Mouse (Mus musculus) liver, embryonic 16.5 days (tissue): ENCODE results near the gene Cmc2. TPM values are rescaled to one million over a fixed set of nuclear protein-coding genes. Genes with fewer than 3 reads are reported as not detected.

Experiments
- ATAC-seq: fragments of 200-750 bp; cut with Nextera tagmentation; 2 replicates; pipeline ENCODE4 v1.8.0; 2017; ENCODE audit warnings: low read depth, mild to moderate bottlenecking, moderate number of reproducible peaks, moderate library complexity
- H3K27ac ChIP-seq: fragments of 300-500 bp; sonication (generic); 2 replicates; pipeline ENCODE4 v1.5.1; 2014; ENCODE audit warnings: mild to moderate bottlenecking, low read length
- H3K27me3 ChIP-seq: fragments of 300-500 bp; sonication (generic); 2 replicates; pipeline ENCODE4 v1.6.1; 2014; ENCODE audit warnings: low read depth, low read length, mixed read lengths; ENCODE audit not compliant: control insufficient read depth, insufficient read depth
- H3K36me3 ChIP-seq: fragments of 300-500 bp; sonication (generic); 2 replicates; pipeline ENCODE4 v1.6.1; 2014; ENCODE audit warnings: mild to moderate bottlenecking; ENCODE audit not compliant: control insufficient read depth, insufficient read depth
- H3K4me1 ChIP-seq: fragments of 300-500 bp; sonication (generic); 2 replicates; pipeline ENCODE4 v1.6.1; 2014; ENCODE audit warnings: low read depth, low read length, mixed read lengths; ENCODE audit not compliant: control insufficient read depth
- H3K4me2 ChIP-seq: fragments of 300-500 bp; sonication (generic); 2 replicates; pipeline ENCODE4 v1.6.1; 2014; ENCODE audit warnings: low read depth, low read length, mixed read lengths
- H3K4me3 ChIP-seq: fragments of 300-500 bp; sonication (generic); 2 replicates; pipeline ENCODE4 v1.5.1; 2014; ENCODE audit warnings: low read depth, mild to moderate bottlenecking, low read length
- H3K9ac ChIP-seq: fragments of 300-500 bp; sonication (generic); 2 replicates; pipeline ENCODE4 v1.6.1; 2014; ENCODE audit warnings: low read depth, low read length
- H3K9me3 ChIP-seq: fragments of 300-500 bp; sonication (generic); replicated peaks from 2 replicates; pipeline ENCODE4 v1.6.1; 2016; ENCODE audit warnings: low read length; ENCODE audit not compliant: control insufficient read depth
- WGBS: fragments of 180-500 bp; shearing (Covaris S2); extraction: QIAGEN DNeasy Blood & Tissue Kit; methylation state at CpG from one replicate; pipeline ENCODE4 v1.1.7; 2014; ENCODE audit not compliant: insufficient replicate concordance; 5-methylcytosine and 5-hydroxymethylcytosine counted together
- polyA plus RNA-seq: library from polyadenylated mRNA; unstranded; fragments of >200 nt; fragmentation: Nextera tagmentation; extraction: Ambion mirVana; gene quantifications from 2 replicates; pipeline ENCODE4 v1.2.1, GENCODE M21; 2015

Gene Cmc2
- polyA plus RNA-seq, 1 experiment from 2014 or later: 54.0 TPM

DNA sequence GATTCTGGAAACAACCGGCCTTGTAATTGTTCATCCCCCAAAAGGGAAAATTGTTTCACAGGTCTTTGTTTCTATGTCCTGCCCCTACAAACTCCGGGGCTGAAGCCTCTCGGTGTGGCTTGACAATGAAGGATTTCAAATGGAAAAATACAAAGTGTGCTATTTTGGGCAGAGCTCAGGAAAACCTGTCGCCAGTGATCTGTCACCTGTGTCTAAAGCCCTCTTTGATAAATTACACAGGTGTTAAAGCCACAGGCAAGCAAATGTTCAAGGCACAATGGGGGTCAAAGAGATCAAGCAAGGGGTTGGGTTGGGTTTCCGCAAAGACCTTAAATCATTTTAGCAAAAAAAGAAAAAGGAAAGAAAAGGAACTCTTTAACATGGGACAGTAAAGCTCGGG is 78.6 kb downstream of the Cmc2 start:
- 63% methylated on average over 6 of the region's 6 CpGs for WGBS
- Histone ChIP-seq H3K4me3 (no peak overlapping the region), H3K36me3 (no peaks in the 10 kb centered on the region), H3K27me3 (no peaks in the 10 kb centered on the region), H3K9me3 (no peaks in the 10 kb centered on the region), H3K4me2 (no peak overlapping the region), H3K27ac (no peak overlapping the region), H3K4me1 (no peaks in the 10 kb centered on the region), H3K9ac (no peak overlapping the region)
- ATAC-seq: no peak

Other genes with a start within 250 kb of the Cmc2 start
- gene Cdyl2, start 188.5 kb downstream of the Cmc2 start, polyA plus RNA-seq: 1.6 and 1.8 TPM in 2 replicates
- gene Cenpn, start 275 bp upstream of the Cmc2 start, polyA plus RNA-seq: 21.5 and 22.2 TPM in 2 replicates
- gene Atmin, start 21.9 kb upstream of the Cmc2 start, polyA plus RNA-seq: 3.3 and 3.8 TPM in 2 replicates
- gene 1700030J22Rik, start 57.5 kb upstream of the Cmc2 start, polyA plus RNA-seq: 0.47 and 0.54 TPM in 2 replicates
- gene Gcsh, start 72.1 kb upstream of the Cmc2 start, polyA plus RNA-seq: 92.4 and 94.0 TPM in 2 replicates
- not detected in 2 replicates for gene Pkd1l2, start 161.0 kb upstream of the Cmc2 start, polyA plus RNA-seq
- 5.6 and 5.8 TPM in 2 replicates for gene Bco1, start 174.4 kb upstream of the Cmc2 start, polyA plus RNA-seq
- 0.58 and 0.63 TPM in 2 replicates for gene Gan, start 236.7 kb upstream of the Cmc2 start, polyA plus RNA-seq